Mouse (Mus musculus) brain, embryonic 18.5 days (tissue): ENCODE measurements at regions not wholly inside any gene's neighbourhood (a gene's known extent, or its start where the extent isn't known, plus 50 kb on each side); places are given as distances from the start of the nearest gene placed in this dataset.
"Not testable (repeated sequence)": the region's sequence is repeated elsewhere in the genome, so short reads cannot be mapped to it uniquely, and the experiment has no call there.

Experiments
- DNase-seq: peaks from one replicate; pipeline ENCODE4 v3.0.0-alpha.2; 2012; ENCODE audit warnings: low read depth, low spot score

- no peak for DNase-seq
These were observed 220.1 kb upstream of the Irx1 start for GRCm38 (mm10) chr13:72183636-72184035.

- no peak for DNase-seq
These were observed 220.8 kb upstream of the Irx1 start for GRCm38 (mm10) chr13:72184116-72184845.

GRCm38 (mm10) chr13:72184846-72185118, 221.3 kb upstream of the Irx1 start:
- DNase-seq = no peak

- no peak for DNase-seq
These were observed 232.4 kb upstream of the Irx1 start for GRCm38 (mm10) chr13:72195881-72196280.

GRCm38 (mm10) chr13:72198341-72199105, 235.0 kb upstream of the Irx1 start:
- DNase-seq = no peak

GRCm38 (mm10) chr13:72209518-72209917, 246.0 kb upstream of the Irx1 start:
- DNase-seq = no peak

- DNase-seq = no peak
These were observed 246.5 kb upstream of the Irx1 start for GRCm38 (mm10) chr13:72209946-72210456.

- DNase-seq = no peak
These were observed 247.2 kb upstream of the Irx1 start for GRCm38 (mm10) chr13:72210474-72211309.

- no peak for DNase-seq
These were observed 248.2 kb upstream of the Irx1 start for GRCm38 (mm10) chr13:72211716-72212115.

GRCm38 (mm10) chr13:72212747-72213146, 249.2 kb upstream of the Irx1 start:
- DNase-seq = no peak

GRCm38 (mm10) chr13:72219329-72219728, 255.8 kb upstream of the Irx1 start:
- DNase-seq = no peak

- no peak for DNase-seq
These were observed 263.6 kb upstream of the Irx1 start for GRCm38 (mm10) chr13:72227102-72227501.

GRCm38 (mm10) chr13:72231032-72231591, 267.6 kb upstream of the Irx1 start:
- no peak for DNase-seq

GRCm38 (mm10) chr13:72232080-72232479, 268.6 kb upstream of the Irx1 start:
- DNase-seq = no peak

GRCm38 (mm10) chr13:72241919-72242318, 278.4 kb upstream of the Irx1 start:
- DNase-seq = no peak

- DNase-seq = no peak
These were observed 286.9 kb upstream of the Irx1 start for GRCm38 (mm10) chr13:72250419-72250818.

GRCm38 (mm10) chr13:72253242-72253641, 289.7 kb upstream of the Irx1 start:
- not testable (repeated sequence) for DNase-seq

GRCm38 (mm10) chr13:72258794-72259193, 295.3 kb upstream of the Irx1 start:
- DNase-seq = no peak

GRCm38 (mm10) chr13:72264416-72264815, 300.9 kb upstream of the Irx1 start:
- no peak for DNase-seq

GRCm38 (mm10) chr13:72265116-72265515, 301.6 kb upstream of the Irx1 start:
- DNase-seq = no peak

GRCm38 (mm10) chr13:72265650-72266049, 302.1 kb upstream of the Irx1 start:
- no peak for DNase-seq
